Mouse (Mus musculus) neural tube, embryonic 15.5 days (tissue): Measurements from ENCODE around the gene Map3k14. TPM values are rescaled to one million over a fixed set of nuclear protein-coding genes. Genes with fewer than 3 reads are reported as not detected.
A peak's percentile ranks its signal among the peaks of the same experiment; 100 is the strongest.

Experiments
- ATAC-seq: fragments of 200-750 bp; cut with Nextera tagmentation; 2 replicates; pipeline ENCODE4 v1.8.0; 2017; ENCODE audit warnings: mild to moderate bottlenecking, moderate TSS enrichment, moderate library complexity; ENCODE audit not compliant: low FRiP score
- H3K27ac ChIP-seq: fragments of 300-500 bp; sonication (generic); replicated peaks from 2 replicates; pipeline ENCODE4 v1.5.1; 2015; ENCODE audit warnings: mild to moderate bottlenecking, inconsistent platforms
- H3K27me3 ChIP-seq: fragments of 300-500 bp; sonication (generic); replicated peaks from 2 replicates; pipeline ENCODE4 v1.6.1; 2015; ENCODE audit warnings: inconsistent platforms
- H3K36me3 ChIP-seq: fragments of 300-500 bp; sonication (generic); 2 replicates; pipeline ENCODE4 v1.6.1; 2015; ENCODE audit warnings: inconsistent platforms
- H3K4me1 ChIP-seq: fragments of 300-500 bp; sonication (generic); 2 replicates; pipeline ENCODE4 v1.6.1; 2015; ENCODE audit warnings: inconsistent platforms
- H3K4me2 ChIP-seq: fragments of 300-500 bp; sonication (generic); 2 replicates; pipeline ENCODE4 v1.6.1; 2015; ENCODE audit warnings: inconsistent platforms, mild to moderate bottlenecking, moderate library complexity
- H3K4me3 ChIP-seq: fragments of 300-500 bp; sonication (generic); replicated peaks from 2 replicates; pipeline ENCODE4 v1.5.1; 2015; ENCODE audit warnings: mild to moderate bottlenecking, inconsistent platforms
- H3K9ac ChIP-seq: fragments of 300-500 bp; sonication (generic); replicated peaks from 2 replicates; pipeline ENCODE4 v1.6.1; 2015; ENCODE audit warnings: mild to moderate bottlenecking, inconsistent platforms
- H3K9me3 ChIP-seq: fragments of 300-500 bp; sonication (generic); replicated peaks from 2 replicates; pipeline ENCODE4 v1.6.1; 2016; ENCODE audit warnings: inconsistent platforms
- WGBS: fragments of 180-500 bp; shearing (Covaris S2); methylation state at CpG from one replicate; pipeline ENCODE4 v1.1.7; 2015; ENCODE audit warnings: mixed read lengths; 5-methylcytosine and 5-hydroxymethylcytosine counted together
- polyA plus RNA-seq: library from polyadenylated mRNA; unstranded; fragments of >200 nt; fragmentation: Nextera tagmentation; extraction: Ambion mirVana; gene quantifications from 2 replicates; pipeline ENCODE4 v1.2.1, GENCODE M21; 2015

The Map3k14 gene
- polyA plus RNA-seq, 1 experiment from 2014 or later: 3.8 TPM

GRCm38 (mm10) chr11:103219259-103219658 lies 48.0 kb downstream of the Map3k14 start:
- H3K9ac ChIP-seq: no peak overlapping the region
- H3K9me3 ChIP-seq: no peaks in the 10 kb centered on the region
- H3K4me1 ChIP-seq: peaks cover 12% of the 10 kb centered on the region
- WGBS: 91% methylated on average over 5 of the region's 5 CpGs
- H3K27ac ChIP-seq: no peak overlapping the region
- H3K36me3 ChIP-seq: peaks cover 32% of the 10 kb centered on the region
- H3K27me3 ChIP-seq: no peaks in the 10 kb centered on the region
- no peak for ATAC-seq
- no peak overlapping the region for H3K4me3 ChIP-seq
- H3K4me2 ChIP-seq: peak overlapping the region; percentile 97; the same call in 1 of the 2 replicates

GRCm38 (mm10) chr11:103218517-103218901 lies 48.8 kb downstream of the Map3k14 start:
- Histone ChIP-seq H3K27me3 (no peaks in the 10 kb centered on the region), H3K4me2 (peak overlapping the region; percentile 97), H3K27ac (peak overlapping the region; percentile 83), H3K9ac (peak overlapping the region; percentile 71), H3K36me3 (peaks cover 25% of the 10 kb centered on the region), H3K4me3 (peak overlapping the region; percentile 52), H3K4me1 (peaks cover 12% of the 10 kb centered on the region), H3K9me3 (no peaks in the 10 kb centered on the region)
- peak; percentile 36 for ATAC-seq
- WGBS: 26% methylated on average over 6 of the region's 6 CpGs

- Histone ChIP-seq H3K4me2 (peak within 1 kb of the TSS; percentile 97), H3K9ac (peak within 1 kb of the TSS; percentile 71), H3K4me3 (peak within 1 kb of the TSS; percentile 52), H3K9me3 (no peaks in the 10 kb centered on the region), H3K27me3 (no peaks in the 10 kb centered on the region), H3K27ac (peak within 1 kb of the TSS; percentile 83), H3K4me1 (peaks cover 12% of the 10 kb centered on the region), H3K36me3 (peaks cover 23% of the 10 kb centered on the region)
- under 1% methylated on average over 44 of the region's 45 CpGs for WGBS
- peak; percentile 91 for ATAC-seq
Measured at GRCm38 (mm10) chr11:103217790-103218516, 49.3 kb downstream of the Map3k14 start, which contains the start of gene Spata32. Spata32 (minus strand) TSS chr11:103218432.

- 73% methylated on average over 1 of the region's 1 CpGs for WGBS
- no peak for ATAC-seq
- Histone ChIP-seq H3K9me3 (no peaks in the 10 kb centered on the region), H3K27me3 (no peaks in the 10 kb centered on the region), H3K27ac (no peak overlapping the region), H3K9ac (no peak overlapping the region), H3K4me1 (peaks cover 12% of the 10 kb centered on the region), H3K4me3 (no peak overlapping the region), H3K4me2 (no peak overlapping the region), H3K36me3 (peaks cover 11% of the 10 kb centered on the region; the same call in 1 of the 2 replicates)
Measured at GRCm38 (mm10) chr11:103215355-103215754, 51.9 kb downstream of the Map3k14 start.

GRCm38 (mm10) chr11:103213712-103214111 lies 53.6 kb downstream of the Map3k14 start:
- Histone ChIP-seq H3K27me3 (no peaks in the 10 kb centered on the region), H3K4me1 (peaks cover 12% of the 10 kb centered on the region), H3K27ac (no peak overlapping the region), H3K36me3 (no peaks in the 10 kb centered on the region), H3K4me3 (no peak overlapping the region), H3K9ac (no peak overlapping the region), H3K4me2 (no peak overlapping the region), H3K9me3 (no peaks in the 10 kb centered on the region)
- 90% methylated on average over 5 of the region's 5 CpGs for WGBS
- no peak for ATAC-seq

- H3K9me3 ChIP-seq: no peaks in the 10 kb centered on the region
- whole genome bisulfite sequencing: 72% methylated on average over 8 of the region's 8 CpGs
- no peak overlapping the region for H3K27ac ChIP-seq
- no peak overlapping the region for H3K4me2 ChIP-seq
- no peaks in the 10 kb centered on the region for H3K27me3 ChIP-seq
- H3K9ac ChIP-seq: no peak overlapping the region
- H3K4me1 ChIP-seq: no peaks in the 10 kb centered on the region
- ATAC-seq: no peak
- no peaks in the 10 kb centered on the region for H3K36me3 ChIP-seq
- no peak overlapping the region for H3K4me3 ChIP-seq
Measured at GRCm38 (mm10) chr11:103210291-103210690, 57.0 kb downstream of the Map3k14 start.

GRCm38 (mm10) chr11:103208458-103208857 lies 58.8 kb downstream of the Map3k14 start, which contains the start of gene 1700023F06Rik:
1700023F06Rik (minus strand) TSS chr11:103208558.
- 87% methylated on average over 3 of the region's 3 CpGs for WGBS
- Histone ChIP-seq H3K4me3 (no peak within 1 kb of the TSS), H3K4me1 (no peaks in the 10 kb centered on the region), H3K9me3 (no peaks in the 10 kb centered on the region), H3K27ac (no peak within 1 kb of the TSS), H3K27me3 (no peaks in the 10 kb centered on the region), H3K36me3 (no peaks in the 10 kb centered on the region), H3K4me2 (no peak within 1 kb of the TSS), H3K9ac (no peak within 1 kb of the TSS)
- ATAC-seq: no peak

GRCm38 (mm10) chr11:103206203-103206602 lies 61.1 kb downstream of the Map3k14 start:
- Histone ChIP-seq H3K4me1 (peaks cover 7% of the 10 kb centered on the region), H3K9me3 (no peaks in the 10 kb centered on the region), H3K4me2 (no peak overlapping the region), H3K27me3 (peaks cover under 1% of the 10 kb centered on the region; the same call in 1 of the 2 replicates), H3K36me3 (no peaks in the 10 kb centered on the region), H3K27ac (no peak overlapping the region), H3K9ac (no peak overlapping the region), H3K4me3 (no peak overlapping the region)
- ATAC-seq: no peak
- 94% methylated on average over 6 of the region's 6 CpGs for WGBS

- H3K27ac ChIP-seq: no peak overlapping the region
- ATAC-seq: no peak
- no peak overlapping the region for H3K4me2 ChIP-seq
- no peaks in the 10 kb centered on the region for H3K9me3 ChIP-seq
- H3K27me3 ChIP-seq: peaks cover 36% of the 10 kb centered on the region
- peaks cover 28% of the 10 kb centered on the region for H3K4me1 ChIP-seq
- H3K9ac ChIP-seq: no peak overlapping the region
- H3K4me3 ChIP-seq: no peak overlapping the region
- H3K36me3 ChIP-seq: no peaks in the 10 kb centered on the region
Measured at GRCm38 (mm10) chr11:103202376-103202775, 64.9 kb downstream of the Map3k14 start.

GRCm38 (mm10) chr11:103201664-103202063 lies 65.6 kb downstream of the Map3k14 start:
- no peak for ATAC-seq
- peaks cover 43% of the 10 kb centered on the region for H3K27me3 ChIP-seq
- no peak overlapping the region for H3K4me3 ChIP-seq
- no peak overlapping the region for H3K27ac ChIP-seq
- H3K36me3 ChIP-seq: 0 out of 2 replicates have a peak, but pooled peaks cover 1% of the 10 kb centered on the region
- no peaks in the 10 kb centered on the region for H3K9me3 ChIP-seq
- peaks cover 28% of the 10 kb centered on the region for H3K4me1 ChIP-seq
- H3K4me2 ChIP-seq: no peak overlapping the region
- H3K9ac ChIP-seq: no peak overlapping the region
- 20% methylated on average over 6 of the region's 6 CpGs for WGBS

- Histone ChIP-seq H3K4me2 (peak overlapping the region; percentile 94), H3K9me3 (no peaks in the 10 kb centered on the region), H3K27me3 (peaks cover 68% of the 10 kb centered on the region), H3K36me3 (peaks cover 19% of the 10 kb centered on the region; the same call in 1 of the 2 replicates), H3K27ac (peak overlapping the region; percentile 38; the same call in 1 of the 2 replicates), H3K9ac (peak overlapping the region; percentile 54), H3K4me3 (peak overlapping the region; percentile 54), H3K4me1 (peaks cover 28% of the 10 kb centered on the region)
- ATAC-seq: peak; percentile 84
- WGBS: 5% methylated on average over 58 of the region's 59 CpGs
Measured at GRCm38 (mm10) chr11:103198911-103199803, 68.1 kb downstream of the Map3k14 start.
